Mouse (Mus musculus) G1E (cell line): ENCODE results near the gene Mrnip.

Experiments used
- CTCF ChIP-seq: IDR thresholded peaks from 2 replicates; pipeline ENCODE4 v1.5.1; 2012; ENCODE audit warnings: low read depth, low read length, inconsistent platforms, mixed read lengths
- TAL1 ChIP-seq: conservative IDR thresholded peaks from 2 replicates; pipeline ENCODE4 v1.6.1; 2012; ENCODE audit warnings: low read depth, low read length, inconsistent platforms, mixed read lengths

DNA sequence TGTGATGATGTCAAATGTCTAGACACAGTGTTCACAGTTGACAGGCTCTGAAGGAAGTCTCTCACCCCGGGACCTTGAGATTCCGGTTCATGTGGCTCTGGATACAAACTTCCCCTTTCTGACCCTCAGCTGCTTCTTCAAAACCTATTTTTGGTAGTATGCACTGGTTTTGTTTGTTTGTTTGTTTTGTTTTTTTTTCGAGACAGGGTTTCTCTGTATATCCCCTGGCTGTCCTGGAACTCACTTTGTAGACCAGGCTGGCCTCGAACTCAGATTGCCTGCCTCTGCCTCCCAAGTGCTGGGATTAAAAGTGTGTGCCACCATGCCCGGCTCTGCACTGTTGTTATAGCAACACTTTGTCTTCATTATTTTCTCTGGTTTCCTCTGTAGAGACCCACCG is 69.7 kb downstream of the Mrnip start:
- TF ChIP-seq CTCF (no peak), TAL1 (no peak)
